Mouse (Mus musculus): Measurements from ENCODE around the gene Setdb1.

Setdb1 gene

DNA sequence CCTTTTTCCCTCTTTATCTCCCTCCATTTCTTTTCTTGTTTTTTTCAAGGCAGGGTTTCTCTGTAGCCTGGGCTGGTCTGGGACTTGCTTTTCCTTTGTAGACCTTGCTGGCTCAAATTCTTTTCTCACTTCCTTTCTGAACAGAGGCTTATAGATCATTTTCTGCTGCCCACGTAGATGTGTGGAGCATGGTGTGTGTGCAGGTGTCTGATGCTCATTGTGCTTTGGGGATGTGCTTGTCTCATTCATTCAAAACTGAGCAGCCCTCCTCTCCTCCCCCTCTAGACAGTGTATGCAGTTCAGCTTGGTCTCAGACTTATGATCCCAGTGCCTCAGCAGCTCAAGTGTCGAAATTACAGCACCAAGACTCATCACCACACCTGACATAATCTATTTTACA, 37.9 kb downstream of the Setdb1 start:
- no peak for DNase-seq (ENCODE audit: low spot score in 2 of 2)

GRCm38 (mm10) chr3:95318548-95318947, 38.5 kb downstream of the Setdb1 start:
- DNase-seq (ENCODE audit: low spot score in 2 of 2): no peak

DNA sequence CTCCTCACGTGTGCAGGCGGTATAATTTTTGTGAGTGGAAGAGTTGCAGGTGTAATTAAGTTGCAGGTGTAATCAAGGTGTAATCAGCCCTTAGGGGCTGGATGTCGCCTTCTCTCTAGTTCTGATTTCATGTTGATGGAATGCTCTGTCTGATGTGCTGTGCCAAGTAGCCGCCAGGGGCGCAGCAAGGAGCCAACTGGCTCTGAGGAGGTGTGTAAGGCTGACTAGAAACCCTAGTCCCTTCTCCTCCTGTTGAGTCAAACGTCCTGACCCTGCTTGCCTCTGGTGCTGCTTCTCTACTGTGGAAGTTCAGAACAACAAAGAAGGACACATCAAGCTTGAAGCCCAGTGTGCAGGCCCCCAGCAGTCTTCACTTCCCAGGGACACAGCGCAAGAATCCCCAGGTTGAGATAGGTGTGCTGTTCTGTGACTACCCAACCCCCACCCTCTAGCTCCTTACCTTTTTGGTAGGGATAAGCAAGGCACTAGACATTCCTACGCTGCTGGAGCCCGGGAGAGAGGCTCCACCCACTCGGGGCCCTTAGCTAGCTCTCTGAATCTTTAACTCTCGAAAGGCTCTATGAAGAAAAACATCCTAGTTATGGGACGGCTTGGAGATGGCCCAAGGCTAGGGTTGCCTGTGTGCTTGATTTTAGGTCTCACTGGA, 39.5 kb downstream of the Setdb1 start:
- peak; percentile 47 to 65 for DNase-seq (ENCODE audit: low spot score in 2 of 2)

- DNase-seq (ENCODE audit: low spot score in 2 of 2): no peak
Observed at GRCm38 (mm10) chr3:95315844-95316550, 41.0 kb downstream of the Setdb1 start.

DNA sequence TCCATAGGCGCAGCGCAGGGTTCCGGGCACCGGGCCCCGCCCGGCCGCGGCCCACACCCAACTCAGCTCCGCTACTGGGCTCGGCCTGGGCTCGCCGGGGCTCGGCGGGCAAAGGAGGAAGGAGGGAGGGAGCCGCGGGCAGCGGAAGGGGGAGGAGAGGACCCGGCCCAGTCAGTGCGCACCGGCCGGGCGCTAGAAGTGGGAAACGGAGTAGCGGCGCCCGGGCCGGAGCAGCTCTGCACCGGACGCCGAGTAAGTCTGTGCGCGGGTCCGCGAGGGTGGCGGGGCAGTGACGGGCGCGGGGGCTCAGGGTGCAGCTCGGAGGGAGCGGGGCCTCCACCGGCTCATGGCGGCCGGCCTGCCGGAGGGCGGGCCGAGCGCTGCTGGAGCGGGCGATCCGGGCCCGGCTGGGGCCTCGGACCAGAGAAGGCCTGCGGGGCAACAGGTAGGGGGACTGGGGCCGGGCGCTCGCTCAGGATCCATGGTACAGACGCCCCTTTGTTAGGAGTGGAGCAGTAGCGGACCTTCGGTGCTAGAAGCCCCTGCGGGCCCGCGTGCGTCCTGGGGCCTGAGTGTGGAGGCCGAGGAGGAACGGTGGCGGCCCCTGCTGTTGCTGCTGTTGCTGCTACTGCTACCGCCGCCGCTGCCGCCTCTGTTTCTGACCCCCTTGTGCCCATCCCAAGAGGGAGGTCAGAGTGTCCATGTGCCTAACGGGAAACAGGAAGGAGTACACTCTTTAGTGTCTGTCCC, 41.7 kb downstream of the Setdb1 start:
- DNase-seq (ENCODE audit: low spot score in 2 of 2): peak; percentile 94

DNA sequence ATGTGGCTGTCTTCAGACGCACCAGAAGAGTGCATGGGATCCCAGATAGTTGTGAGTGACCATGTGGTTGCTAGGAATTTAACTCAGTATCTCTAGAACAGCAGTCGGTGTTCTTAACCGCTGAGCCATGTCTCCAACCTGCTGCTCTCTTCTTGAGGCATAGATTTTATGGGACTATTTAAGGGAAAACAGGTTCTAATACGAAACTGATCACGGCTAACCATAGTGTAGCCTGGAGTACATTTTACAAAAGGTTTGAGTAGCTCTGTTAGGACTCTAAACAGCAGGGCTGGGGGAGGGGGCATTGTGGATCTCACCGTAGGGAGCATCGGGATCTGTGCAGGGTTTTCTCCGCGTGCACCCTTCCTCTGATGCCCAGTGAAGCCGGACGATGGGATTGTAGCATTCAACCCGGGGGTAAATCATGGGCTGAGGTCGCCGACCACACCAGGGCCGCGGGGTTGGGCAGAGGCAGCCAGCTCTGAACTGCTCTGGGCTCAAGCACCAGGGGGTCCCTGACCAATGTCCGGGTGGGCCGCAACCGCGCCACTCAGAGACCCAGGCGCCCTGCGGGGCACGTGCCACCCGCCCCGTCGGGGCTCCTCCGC, 42.4 kb downstream of the Setdb1 start, which contains the start of gene Cers2:
Gene Cers2 (plus strand): TSS at position 306 of the 608 bp plus-strand sequence.
- DNase-seq (ENCODE audit: low spot score in 2 of 2): no peak

DNA sequence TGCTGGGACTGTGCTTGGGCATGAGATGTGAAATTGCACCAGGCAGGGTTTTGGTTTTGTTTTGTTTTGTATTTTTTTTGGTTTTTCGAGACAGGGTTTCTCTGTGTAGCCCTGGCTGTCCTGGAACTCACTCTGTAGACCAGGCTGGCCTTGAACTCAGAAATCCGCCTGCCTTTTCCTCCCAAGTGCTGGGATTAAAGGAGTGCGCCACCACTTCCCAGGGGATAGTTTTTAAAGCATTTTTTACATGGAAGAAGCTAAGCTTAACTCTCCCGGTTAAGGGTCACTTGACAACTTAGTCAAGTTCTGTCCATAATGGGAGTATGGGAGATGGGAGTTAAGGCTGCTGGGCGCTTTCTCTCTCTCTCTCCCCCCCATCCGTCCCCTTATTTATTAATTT, 42.9 kb downstream of the Setdb1 start:
- DNase-seq (ENCODE audit: low spot score in 2 of 2): no peak

GRCm38 (mm10) chr3:95313476-95313875, 43.5 kb downstream of the Setdb1 start:
- DNase-seq (ENCODE audit: low spot score in 2 of 2): no peak

- DNase-seq (ENCODE audit: low spot score in 2 of 2): peak; percentile 57 to 68
Observed at GRCm38 (mm10) chr3:95312623-95313022, 44.4 kb downstream of the Setdb1 start.

GRCm38 (mm10) chr3:95310968-95311882, 45.8 kb downstream of the Setdb1 start:
- DNase-seq (ENCODE audit: low spot score in 2 of 2): peak; percentile 43 to 66

DNA sequence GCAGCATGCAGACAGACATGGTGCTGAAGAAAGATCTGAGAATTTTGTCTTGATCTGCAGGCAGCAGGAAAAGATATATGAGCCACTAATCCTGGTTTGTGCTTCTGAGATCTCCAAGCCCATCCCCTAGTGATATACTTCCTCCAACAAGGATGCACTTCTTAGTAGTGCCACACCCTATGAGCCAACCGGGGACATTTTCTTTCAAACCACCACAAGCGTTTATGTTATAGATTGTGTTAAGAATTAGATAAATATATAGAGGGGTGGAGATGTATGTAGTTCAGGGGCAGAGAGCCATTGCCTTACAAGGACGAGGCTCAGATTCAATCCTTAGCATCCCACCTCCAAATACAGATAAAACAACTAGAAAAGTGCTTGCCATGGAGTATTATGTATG, 46.5 kb downstream of the Setdb1 start:
- DNase-seq (ENCODE audit: low spot score in 2 of 2): no peak

- DNase-seq (ENCODE audit: low spot score in 2 of 2): no peak
Observed at GRCm38 (mm10) chr3:95307100-95307499, 49.9 kb downstream of the Setdb1 start, which contains the start of gene Anxa9. Anxa9 (minus strand) TSS chr3:95307176.

GRCm38 (mm10) chr3:95306244-95306643, 50.8 kb downstream of the Setdb1 start:
- DNase-seq (ENCODE audit: low spot score in 2 of 2): no peak

- no peak for DNase-seq (ENCODE audit: low spot score in 2 of 2)
Observed at GRCm38 (mm10) chr3:95301204-95301796, 55.7 kb downstream of the Setdb1 start.

DNA sequence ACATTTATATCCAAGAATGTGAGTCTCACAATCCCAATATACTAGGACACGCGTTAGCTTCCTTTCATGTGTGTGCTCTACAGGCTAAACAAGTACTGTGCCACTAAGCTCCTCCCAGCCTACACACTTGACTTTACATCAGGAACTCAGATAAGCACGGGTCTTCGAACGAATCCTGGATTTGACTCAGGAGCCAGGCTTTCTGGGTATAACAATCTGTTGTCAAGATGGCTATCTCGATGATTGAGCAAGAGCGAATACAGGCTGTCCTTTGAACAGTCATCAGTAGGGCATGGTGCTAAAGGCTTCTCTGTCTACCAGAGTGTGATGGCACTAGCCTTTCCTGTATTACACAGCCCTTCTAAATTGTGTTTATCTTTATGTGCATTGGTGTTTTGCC, 59.0 kb downstream of the Setdb1 start:
- no peak for DNase-seq (ENCODE audit: low spot score in 2 of 2)

DNA sequence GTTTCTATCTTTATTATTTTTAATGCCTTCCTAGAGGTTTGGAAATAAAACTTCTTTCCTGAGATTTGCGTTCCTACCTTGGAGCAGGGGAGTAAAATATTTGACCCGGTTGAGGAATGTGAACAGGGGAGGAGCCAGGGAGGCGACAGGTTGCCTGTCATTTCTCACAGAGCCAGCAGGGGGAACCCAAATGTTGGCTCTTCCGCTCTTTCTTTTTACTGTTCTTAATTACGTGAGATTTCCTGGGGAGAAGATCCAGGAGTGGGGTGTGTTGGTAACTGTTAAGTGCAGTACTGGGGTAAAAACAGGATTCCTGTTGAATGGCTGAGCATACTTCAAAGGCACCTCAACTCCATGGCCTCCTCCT, 60.9 kb downstream of the Setdb1 start:
- DNase-seq (ENCODE audit: low spot score in 2 of 2): no peak

DNA sequence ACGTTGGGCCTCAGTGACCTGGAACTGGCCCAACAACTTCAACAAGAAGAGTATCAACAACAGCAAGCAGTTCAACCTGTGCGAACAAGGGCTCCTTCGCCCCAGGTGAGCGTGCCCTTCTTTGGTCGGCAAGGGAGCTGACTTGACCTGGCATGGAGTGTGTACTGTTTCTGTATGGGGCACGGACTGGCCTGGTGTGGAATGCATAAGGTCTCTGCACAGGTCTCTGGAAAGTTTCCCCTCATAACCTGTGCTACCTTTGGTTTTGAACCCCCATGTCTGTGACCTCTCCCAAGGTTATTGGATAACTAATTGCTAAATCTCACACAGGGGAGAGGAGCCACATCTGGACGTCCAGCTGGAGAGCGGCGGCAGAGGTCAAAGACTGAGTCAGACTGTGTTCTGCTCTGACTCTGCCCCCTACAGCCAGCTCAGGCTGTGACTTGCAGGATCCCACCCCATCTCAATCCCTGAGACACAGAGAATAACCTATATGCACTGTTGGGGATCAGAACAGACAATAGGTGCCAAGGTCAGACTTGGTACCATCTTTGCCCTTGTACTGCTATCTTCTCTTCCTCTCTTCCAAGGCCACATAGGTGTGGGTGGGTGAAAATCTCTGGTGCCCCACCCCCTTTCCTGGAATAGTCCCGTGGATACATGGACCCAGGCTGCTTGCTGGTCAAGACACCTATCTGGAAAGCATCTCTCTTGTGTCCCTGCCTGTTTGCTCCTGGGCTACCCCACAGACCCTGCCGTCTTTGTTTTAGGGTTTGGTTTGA, 61.5 kb downstream of the Setdb1 start:
- DNase-seq (ENCODE audit: low spot score in 2 of 2): no peak

DNA sequence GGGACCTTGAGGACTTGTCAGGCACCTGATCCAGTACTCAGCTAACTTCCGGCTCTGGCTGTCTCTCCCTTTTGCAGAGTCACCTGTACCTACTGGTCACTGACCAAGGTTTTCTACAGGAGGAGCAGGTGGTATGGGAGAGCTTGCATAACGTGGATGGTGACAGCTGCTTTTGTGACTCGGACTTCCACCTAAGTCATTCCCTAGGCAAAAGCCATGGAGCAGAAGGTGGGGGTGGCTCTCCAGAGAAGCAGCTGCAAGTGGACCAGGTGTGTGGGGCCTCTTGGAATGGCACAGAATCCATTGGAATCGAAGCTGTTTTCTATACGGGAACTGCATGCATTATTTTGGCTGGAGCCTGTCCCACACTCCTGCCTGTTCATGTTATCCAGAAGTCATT, 62.3 kb downstream of the Setdb1 start:
- DNase-seq (ENCODE audit: low spot score in 2 of 2): no peak

- DNase-seq (ENCODE audit: low spot score in 2 of 2): no peak
Observed at GRCm38 (mm10) chr3:95294316-95294715, 62.7 kb downstream of the Setdb1 start.

DNA sequence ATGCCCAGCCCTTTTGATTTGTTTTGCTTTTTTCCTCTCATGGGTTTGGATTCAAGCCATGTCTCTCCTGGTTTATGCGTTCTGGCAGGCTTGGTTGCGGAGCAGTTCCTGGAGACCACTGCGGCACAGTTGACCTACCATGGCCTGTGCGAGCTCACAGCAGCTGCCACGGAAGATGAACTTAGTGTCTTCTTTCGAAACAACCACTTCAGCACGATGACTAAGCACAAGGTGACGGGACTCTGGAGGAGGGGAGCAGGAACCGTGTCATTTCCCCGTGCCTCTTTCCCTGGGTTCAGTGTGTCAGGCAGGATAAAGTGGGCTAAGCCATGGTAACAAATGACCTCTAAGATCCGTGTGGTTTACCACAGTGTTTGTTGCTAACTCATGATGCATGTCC, 63.5 kb downstream of the Setdb1 start:
- DNase-seq (ENCODE audit: low spot score in 2 of 2): peak in 1 of 2 experiments; percentile 40

Data from spleen, postnatal 36 days (tissue).